Mouse (Mus musculus) liver, postnatal 0 days (tissue): Measurements from ENCODE around the gene Adgre1.

ENCODE experiments used
- CTCF ChIP-seq: sonication (generic); IDR thresholded peaks from 2 replicates; pipeline ENCODE4 v1.5.1; 2016; ENCODE audit warnings: antibody characterized with exemption, low read depth
- EP300 ChIP-seq: IDR thresholded peaks from 2 replicates; pipeline ENCODE4 v1.6.1; 2016; ENCODE audit warnings: antibody characterized with exemption, low read depth, mild to moderate bottlenecking

DNA sequence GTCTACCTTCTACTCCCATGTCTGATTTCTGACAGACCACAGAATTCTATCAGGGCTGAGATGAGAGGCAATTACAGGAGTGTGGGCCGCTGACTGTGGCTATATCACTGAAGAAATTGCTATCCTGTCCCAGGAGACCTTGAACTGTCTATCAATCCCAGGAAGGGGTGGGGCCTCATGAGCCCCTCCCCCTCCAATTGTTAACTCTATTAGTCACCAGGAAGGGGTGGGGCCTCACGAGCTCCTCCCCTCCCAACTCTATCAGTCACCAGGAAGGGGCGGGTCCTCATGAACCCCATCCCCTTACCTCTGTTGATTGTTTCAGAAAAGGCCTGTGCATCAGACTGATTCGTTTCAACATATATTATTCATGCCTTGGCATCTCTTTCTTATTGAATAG is 26.2 kb upstream of the Adgre1 start:
- TF ChIP-seq CTCF (no peak), EP300 (no peak)
